Mouse (Mus musculus) heart, embryonic 16.5 days (tissue): ENCODE results near the gene Usp54. TPM values are rescaled to one million over a fixed set of nuclear protein-coding genes. Genes with fewer than 3 reads are reported as not detected.

Experiments used
- ATAC-seq: fragments of 200-750 bp; cut with Nextera tagmentation; replicated peaks from 2 replicates; pipeline ENCODE4 v1.8.0; 2017; ENCODE audit warnings: moderate number of reproducible peaks; ENCODE audit not compliant: insufficient read depth, low FRiP score; ENCODE audit errors: extremely low read depth
- H3K27ac ChIP-seq: fragments of 300-500 bp; sonication (generic); 2 replicates; pipeline ENCODE4 v1.5.1; 2014; ENCODE audit warnings: mild to moderate bottlenecking, low read length, control low read depth, moderate library complexity
- H3K27me3 ChIP-seq: fragments of 300-500 bp; sonication (generic); 2 replicates; pipeline ENCODE4 v1.6.1; 2014; ENCODE audit warnings: low read length, mixed read lengths; ENCODE audit not compliant: control insufficient read depth, insufficient read depth
- H3K36me3 ChIP-seq: fragments of 300-500 bp; sonication (generic); 2 replicates; pipeline ENCODE4 v1.6.1; 2014; ENCODE audit not compliant: control insufficient read depth, insufficient read depth
- H3K4me1 ChIP-seq: fragments of 300-500 bp; sonication (generic); 2 replicates; pipeline ENCODE4 v1.6.1; 2014; ENCODE audit warnings: low read length, mixed read lengths; ENCODE audit not compliant: control insufficient read depth, insufficient read depth
- H3K4me2 ChIP-seq: fragments of 300-500 bp; sonication (generic); 2 replicates; pipeline ENCODE4 v1.6.1; 2014; ENCODE audit warnings: low read depth, mild to moderate bottlenecking, control low read depth, low read length
- H3K4me3 ChIP-seq: fragments of 300-500 bp; sonication (generic); 2 replicates; pipeline ENCODE4 v1.5.1; 2014; ENCODE audit warnings: mild to moderate bottlenecking, control low read depth, low read length
- H3K9ac ChIP-seq: fragments of 300-500 bp; sonication (generic); 2 replicates; pipeline ENCODE4 v1.6.1; 2014; ENCODE audit warnings: low read length, control low read depth
- H3K9me3 ChIP-seq: fragments of 300-500 bp; sonication (generic); replicated peaks from 2 replicates; pipeline ENCODE4 v1.6.1; 2016; ENCODE audit warnings: low read length; ENCODE audit not compliant: control insufficient read depth
- WGBS: fragments of 180-500 bp; shearing (Covaris S2); extraction: QIAGEN DNeasy Blood & Tissue Kit; methylation state at CpG from one replicate; pipeline ENCODE4 v1.1.7; 2014; 5-methylcytosine and 5-hydroxymethylcytosine counted together
- microRNA-seq: library from miRNA; unstranded; fragments of <30 nt; microRNA quantifications from one replicate; pipeline ENCODE4, GENCODE M21; 2017
- polyA plus RNA-seq: library from polyadenylated mRNA; unstranded; fragments of >200 nt; fragmentation: Nextera tagmentation; extraction: Ambion mirVana; gene quantifications from 2 replicates; pipeline ENCODE4 v1.2.1, GENCODE M21; 2015

The Usp54 gene
- polyA plus RNA-seq, 1 experiment from 2014 or later, result 3.8 TPM

DNA sequence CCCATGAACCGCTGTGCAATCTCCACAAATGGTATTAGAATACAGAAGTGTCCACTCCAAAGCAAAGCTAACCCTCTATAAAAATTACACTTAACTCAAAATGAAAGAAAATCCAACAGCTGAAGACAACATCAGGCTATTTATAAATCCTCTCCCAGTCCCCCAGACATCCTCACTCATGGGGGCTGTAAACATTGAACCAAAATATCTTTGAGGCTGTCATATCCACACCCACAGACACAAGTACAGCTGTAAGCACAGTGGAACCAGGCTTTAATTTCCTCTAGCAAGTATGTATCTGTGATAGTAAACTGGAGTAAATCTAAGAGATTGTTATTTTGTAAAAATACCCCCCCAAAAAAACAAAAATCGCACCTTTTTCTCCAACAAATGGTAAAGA lies 120.7 kb downstream of the Usp54 start:
- H3K9ac ChIP-seq, result no peak overlapping the region
- H3K36me3 ChIP-seq, result peaks cover 9% of the 10 kb centered on the region; the same call in 1 of the 2 replicates
- H3K27me3 ChIP-seq, result no peaks in the 10 kb centered on the region
- no peak for ATAC-seq
- H3K4me1 ChIP-seq, result no peaks in the 10 kb centered on the region
- H3K4me2 ChIP-seq, result no peak overlapping the region
- no peak overlapping the region for H3K27ac ChIP-seq
- H3K4me3 ChIP-seq, result no peak overlapping the region
- no peaks in the 10 kb centered on the region for H3K9me3 ChIP-seq
- WGBS, result 94% methylated on average over 2 of the region's 2 CpGs

DNA sequence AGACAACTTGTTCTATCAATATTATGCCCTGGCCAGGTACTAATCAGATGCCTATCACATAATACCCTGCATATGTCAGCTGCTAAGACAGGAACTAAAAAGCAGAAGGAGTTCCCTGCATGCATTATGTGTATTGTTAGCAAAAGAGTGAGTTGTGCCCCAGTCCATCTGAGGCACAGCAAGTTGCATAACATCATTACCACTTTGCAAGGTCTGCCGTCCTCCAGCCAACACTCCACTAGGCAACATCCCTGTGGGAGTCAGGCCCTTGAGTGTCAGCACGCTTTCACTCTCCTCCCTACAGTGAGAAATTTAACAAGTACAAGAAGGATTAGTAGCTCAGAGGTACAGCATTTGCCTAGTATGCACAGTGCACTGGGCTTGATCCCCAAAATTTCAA lies 132.4 kb downstream of the Usp54 start:
- 74% methylated on average over 2 of the region's 2 CpGs for WGBS
- ATAC-seq, result no peak

GRCm38 (mm10) chr14:20502966-20503365 lies 137.9 kb downstream of the Usp54 start:
- no peaks in the 10 kb centered on the region for H3K27me3 ChIP-seq
- ATAC-seq, result no peak; the same call in 1 of the 2 replicates
- no peak overlapping the region for H3K4me2 ChIP-seq
- H3K4me3 ChIP-seq, result no peak overlapping the region
- no peaks in the 10 kb centered on the region for H3K9me3 ChIP-seq
- no peak overlapping the region for H3K9ac ChIP-seq
- 88% methylated on average over 10 of the region's 10 CpGs for WGBS
- H3K36me3 ChIP-seq, result peaks cover 11% of the 10 kb centered on the region
- H3K27ac ChIP-seq, result no peak overlapping the region
- no peaks in the 10 kb centered on the region for H3K4me1 ChIP-seq

More for the DNA sequence above, 132.4 kb downstream of the Usp54 start:
- Histone ChIP-seq H3K27ac (no peak overlapping the region), H3K4me2 (no peak overlapping the region), H3K27me3 (no peaks in the 10 kb centered on the region), H3K36me3 (peaks cover 9% of the 10 kb centered on the region), H3K4me1 (no peaks in the 10 kb centered on the region), H3K9ac (no peak overlapping the region), H3K4me3 (no peak overlapping the region), H3K9me3 (no peaks in the 10 kb centered on the region)

- WGBS, result 87% methylated on average over 3 of the region's 3 CpGs
- peaks cover 27% of the 10 kb centered on the region for H3K36me3 ChIP-seq
Observed at GRCm38 (mm10) chr14:20499982-20500381, 140.9 kb downstream of the Usp54 start.

More at GRCm38 (mm10) chr14:20499982-20500381, 140.9 kb downstream of the Usp54 start:
- no peak overlapping the region for H3K9ac ChIP-seq
- H3K4me3 ChIP-seq, result no peak overlapping the region
- ATAC-seq, result no peak
- no peak overlapping the region for H3K4me2 ChIP-seq
- H3K27me3 ChIP-seq, result no peaks in the 10 kb centered on the region
- H3K9me3 ChIP-seq, result no peaks in the 10 kb centered on the region
- no peaks in the 10 kb centered on the region for H3K4me1 ChIP-seq
- no peak overlapping the region for H3K27ac ChIP-seq

Small RNAs within 50 kb of the gene (microRNA-seq; reads per million reads assigned to microRNA genes)
- not detected for gene Mir6946

Other genes starting within 250 kb of the Usp54 start
- gene Mrps16, start 247.4 kb downstream of the Usp54 start, polyA plus RNA-seq, result 93.5 and 93.8 TPM in 2 replicates
- 0.45 and 0.61 TPM in 2 replicates for gene Cfap70, start 188.8 kb downstream of the Usp54 start, polyA plus RNA-seq
- gene Anxa7, start 160.9 kb downstream of the Usp54 start, polyA plus RNA-seq, result 45.8 and 51.5 TPM in 2 replicates
- 0.25 and 0.60 TPM in 2 replicates for gene Mss51, start 144.2 kb downstream of the Usp54 start, polyA plus RNA-seq
- 28.4 and 32.0 TPM in 2 replicates for gene Ppp3cb, start 94.5 kb downstream of the Usp54 start, polyA plus RNA-seq
- 12.0 and 14.9 TPM in 2 replicates for gene Myoz1, start 15.5 kb upstream of the Usp54 start, polyA plus RNA-seq
- 172 and 183 TPM in 2 replicates for gene Synpo2l, start 27.3 kb upstream of the Usp54 start, polyA plus RNA-seq
- gene Sec24c, start 33.2 kb upstream of the Usp54 start, polyA plus RNA-seq, result 73.2 and 76.2 TPM in 2 replicates
- 20.5 and 20.6 TPM in 2 replicates for gene Fut11, start 53.9 kb upstream of the Usp54 start, polyA plus RNA-seq
- 175 and 177 TPM in 2 replicates for gene Chchd1, start 61.9 kb upstream of the Usp54 start, polyA plus RNA-seq
- 22.3 and 24.1 TPM in 2 replicates for gene Zswim8, start 66.5 kb upstream of the Usp54 start, polyA plus RNA-seq
- 16.2 and 17.2 TPM in 2 replicates for gene Ndst2, start 93.5 kb upstream of the Usp54 start, polyA plus RNA-seq
- 81.5 and 103 TPM in 2 replicates for gene Camk2g, start 153.0 kb upstream of the Usp54 start, polyA plus RNA-seq
- gene Plau, start 195.6 kb upstream of the Usp54 start, polyA plus RNA-seq, result 1.2 and 1.9 TPM in 2 replicates